In genomic region chr8:11311681-11312348, GRCm38 (mm10) we compare ENCODE assay signal across 9 mouse cellular contexts. TPM values are rescaled to one million over a fixed set of nuclear protein-coding genes. Genes with fewer than 3 reads are reported as not detected.
DNase-seq lines count a peak whose midpoint lies in the region; ATAC-seq lines count a peak whose summit lies in the region.
"Had no signal": no experiment of that assay in that cellular context is flagged by ENCODE, and none has a peak within 500 bp of the region (broad histone marks: within the 10 kb centered on the region; RNA-seq: fewer than 3 reads in every experiment).

No protein-coding gene starts in this region.

- no peaks in the 10 kb centered on the region for H3K27me3 ChIP-seq in embryonic facial prominence, embryonic 14.5 days (replicated peaks; ENCODE audit: control insufficient read depth, insufficient read depth, low read length)
- no peaks in the 10 kb centered on the region for H3K27me3 ChIP-seq in heart, embryonic 11.5 days (ENCODE audit: control insufficient read depth, insufficient read depth, low read length)
- no peaks in the 10 kb centered on the region for H3K27me3 ChIP-seq in lung, embryonic 16.5 days (ENCODE audit: control insufficient read depth, insufficient read depth, low read depth, low read length)

- ATAC-seq in embryonic facial prominence, embryonic 14.5 days (ENCODE audit: low read depth), result peak; percentile 11
- 0 out of 2 replicates have a peak, but pooled peaks have one; percentile 12 for ATAC-seq in heart, embryonic 11.5 days (replicated peaks; ENCODE audit: insufficient number of reproducible peaks, low FRiP score, low TSS enrichment)
- peak; percentile 34 for ATAC-seq in lung, embryonic 16.5 days (ENCODE audit: low read depth)

- no peaks in the 10 kb centered on the region for H3K36me3 ChIP-seq in embryonic facial prominence, embryonic 14.5 days (ENCODE audit: control insufficient read depth, insufficient read depth, low read length)
- H3K36me3 ChIP-seq in heart, embryonic 11.5 days (ENCODE audit: control insufficient read depth, insufficient read depth, low read length), result no peaks in the 10 kb centered on the region; the same call in 1 of the 2 replicates
- H3K36me3 ChIP-seq in lung, embryonic 16.5 days (ENCODE audit: control insufficient read depth, insufficient read depth, low read length), result peaks cover 2% of the 10 kb centered on the region; the same call in 1 of the 2 replicates
- H3K36me3 ChIP-seq: G1E had no signal

- H3K9ac ChIP-seq in embryonic facial prominence, embryonic 14.5 days (ENCODE audit: low read depth, low read length), result peak overlapping the region; percentile 91
- H3K9ac ChIP-seq in heart, embryonic 11.5 days (ENCODE audit: low read depth, low read length), result peak overlapping the region; percentile 96
- peak overlapping the region; percentile 84 for H3K9ac ChIP-seq in lung, embryonic 16.5 days (ENCODE audit: low read length)

- 1% methylated on average over 34 of the region's 34 CpGs for WGBS in embryonic facial prominence, embryonic 14.5 days
- WGBS in heart, embryonic 11.5 days (ENCODE audit: insufficient replicate concordance), result 2% methylated on average over 34 of the region's 34 CpGs
- under 1% methylated on average over 34 of the region's 34 CpGs for WGBS in lung, embryonic 16.5 days

- H3K4me3 ChIP-seq in embryonic facial prominence, embryonic 14.5 days (ENCODE audit: low read depth, low read length), result peak overlapping the region; percentile 82
- H3K4me3 ChIP-seq in heart, embryonic 11.5 days (ENCODE audit: low read depth, low read length), result peak overlapping the region; percentile 88
- peak overlapping the region; percentile 67 for H3K4me3 ChIP-seq in lung, embryonic 16.5 days (ENCODE audit: low read length)

- peak overlapping the region; percentile 92 for H3K4me2 ChIP-seq in embryonic facial prominence, embryonic 14.5 days (ENCODE audit: low read depth, low read length)
- H3K4me2 ChIP-seq in heart, embryonic 11.5 days, result peak overlapping the region; percentile 72
- peak overlapping the region; percentile 74 for H3K4me2 ChIP-seq in lung, embryonic 16.5 days (ENCODE audit: low read depth, low read length)

- DNase-seq in left cerebral cortex, adult 18-20 months (ENCODE audit: low spot score in 2 of 2), result peak; percentile 22 to 30
- DNase-seq in left cerebral cortex, postnatal 4 days, result no peak
- DNase-seq in embryonic facial prominence, embryonic 14.5 days (ENCODE audit: low spot score), result peak; percentile 76
- peak; percentile 71 for DNase-seq in kidney, adult 9 months
- peak; percentile 37 to 43 for DNase-seq in right cerebral cortex, postnatal 10 days (ENCODE audit: low spot score in 2 of 2)
- DNase-seq in thymus, postnatal 36 days, result no peak

- intact Hi-C loops in left cerebral cortex, postnatal 4 days (cut with DNase I), result loop anchor here (5.0 kb wide), 1 partner anchor 60 kb away; no protein-coding TSS in a partner anchor

- H3K9me3 ChIP-seq in embryonic facial prominence, embryonic 14.5 days (ENCODE audit: control insufficient read depth, low read length), result no peaks in the 10 kb centered on the region
- H3K9me3 ChIP-seq in heart, embryonic 11.5 days (replicated peaks; ENCODE audit: control insufficient read depth, low read length), result no peaks in the 10 kb centered on the region
- H3K9me3 ChIP-seq in lung, embryonic 16.5 days (ENCODE audit: control insufficient read depth, low read length), result no peaks in the 10 kb centered on the region
- H3K9me3 ChIP-seq: G1E had no signal

- peaks cover 18% of the 10 kb centered on the region for H3K4me1 ChIP-seq in embryonic facial prominence, embryonic 14.5 days (ENCODE audit: control insufficient read depth, insufficient read depth, low read length)
- peaks cover 44% of the 10 kb centered on the region for H3K4me1 ChIP-seq in heart, embryonic 11.5 days (ENCODE audit: control insufficient read depth, insufficient read depth, low read length)
- H3K4me1 ChIP-seq in lung, embryonic 16.5 days (replicated peaks; ENCODE audit: control insufficient read depth, insufficient read depth, low read length), result peaks cover 38% of the 10 kb centered on the region

- H3K27ac ChIP-seq in embryonic facial prominence, embryonic 14.5 days (replicated peaks; ENCODE audit: low read depth, low read length), result peak overlapping the region; percentile 88
- peak overlapping the region; percentile 86 for H3K27ac ChIP-seq in heart, embryonic 11.5 days (ENCODE audit: low read depth, low read length)
- H3K27ac ChIP-seq in lung, embryonic 16.5 days (ENCODE audit: low read length), result peak overlapping the region; percentile 86

RNA-seq across cellular contexts. Expression of gene Col4a2, which starts 0.8 kb away (rescaled TPM):
- total RNA-seq in left cerebral cortex, adult 18-20 months (2021), result 10 to 100 TPM; 40.9 to 45.1 TPM
- total RNA-seq in left cerebral cortex, postnatal 4 days (2021), result 10 to 100 TPM; 97.2 to 98.2 TPM
- polyA plus RNA-seq in embryonic facial prominence, embryonic 14.5 days (2014; fragmentation: Nextera tagmentation; extraction: Ambion mirVana), result 92.3 and 95.9 TPM in 2 replicates
- 40.6 and 51.0 TPM in 2 replicates for polyA plus RNA-seq in heart, embryonic 11.5 days (2014; fragmentation: Nextera tagmentation; extraction: Ambion mirVana)
- polyA plus RNA-seq in lung, embryonic 16.5 days (2015; fragmentation: Nextera tagmentation; extraction: Ambion mirVana), result 113 and 117 TPM in 2 replicates
- polyA plus RNA-seq: G1E had no signal

RNA-seq across cellular contexts. Expression of gene Col4a1, which starts 0.8 kb away (rescaled TPM):
- 10 to 100 TPM; 39.0 to 47.4 TPM for total RNA-seq in left cerebral cortex, adult 18-20 months (2021)
- 100 to 1,000 TPM; 142 TPM for total RNA-seq in left cerebral cortex, postnatal 4 days (2021)
- polyA plus RNA-seq in embryonic facial prominence, embryonic 14.5 days (2014; fragmentation: Nextera tagmentation; extraction: Ambion mirVana), result 270 and 289 TPM in 2 replicates
- 150 and 187 TPM in 2 replicates for polyA plus RNA-seq in heart, embryonic 11.5 days (2014; fragmentation: Nextera tagmentation; extraction: Ambion mirVana)
- 368 and 370 TPM in 2 replicates for polyA plus RNA-seq in lung, embryonic 16.5 days (2015; fragmentation: Nextera tagmentation; extraction: Ambion mirVana)
- polyA plus RNA-seq: G1E had no signal

Comparison
In these comparisons a context has a peak if more than half of its experiments do, and no peak if none do; other contexts are left out.
1. DNase-seq: peak in left cerebral cortex, adult 18-20 months (2 of 2), embryonic facial prominence, embryonic 14.5 days (single experiment), kidney, adult 9 months (single experiment) and right cerebral cortex, postnatal 10 days (2 of 2); none in left cerebral cortex, postnatal 4 days (single experiment) and thymus, postnatal 36 days (0 of 2).
2. Peak in every context shown above with its lines, with median percentiles within 50 percentile points of each other: ATAC-seq, H3K27ac ChIP-seq, H3K4me2 ChIP-seq, H3K4me3 ChIP-seq and H3K9ac ChIP-seq.